Mouse (Mus musculus): Measurements from ENCODE around the gene Dse.

DNA sequence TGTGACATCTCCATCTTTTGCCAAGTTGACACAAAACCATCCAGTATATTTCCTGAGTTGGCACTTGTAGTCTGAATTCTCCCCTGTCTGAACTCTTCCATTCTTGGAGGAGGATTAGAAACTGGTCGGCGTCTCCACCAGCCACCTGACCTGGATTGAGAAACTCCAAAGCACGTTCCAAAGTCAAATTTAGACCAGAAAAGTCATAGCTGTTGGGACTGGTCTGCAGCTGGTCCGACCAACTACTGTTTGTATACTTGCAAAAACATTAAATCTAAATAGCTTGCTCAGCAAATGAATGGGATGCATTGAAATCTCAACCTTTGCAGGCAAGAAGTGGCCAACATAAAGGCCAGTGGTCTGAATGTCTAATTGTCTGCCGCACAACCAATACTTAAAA is 29.1 kb upstream of the Dse start:
- no peak for TF ChIP-seq CTCF (IDR thresholded peaks at IDR 0.05; ENCODE audit: insufficient read depth, low read length)
- no peak for TF ChIP-seq POLR2A (IDR thresholded peaks at IDR 0.05; ENCODE audit: borderline replicate concordance, extremely low read depth, low read depth, low read length)

Data from lung, adult 2 months (tissue).